Mouse (Mus musculus): ENCODE measurements around the gene Gucd1. TPM values are rescaled to one million over a fixed set of nuclear protein-coding genes. Genes with fewer than 3 reads are reported as not detected.
"Not testable (repeated sequence)": the region's sequence is repeated elsewhere in the genome, so short reads cannot be mapped to it uniquely, and the experiment has no call there.

The Gucd1 gene
- polyA plus RNA-seq, 1 experiment from 2014 or later: 32.1 TPM

- Histone ChIP-seq H3K4me3 (no peak overlapping the region), H3K4me1 (peaks cover 16% of the 10 kb centered on the region), H3K36me3 (peaks cover 56% of the 10 kb centered on the region), H3K9me3 (replicated peaks) (no peaks in the 10 kb centered on the region), H3K27ac (replicated peaks) (no peak overlapping the region), H3K27me3 (ENCODE audit: low read depth, poor library complexity, severe bottlenecking) (no peaks in the 10 kb centered on the region)
- WGBS: 95% methylated on average over 7 of the region's 7 CpGs
- DNase-seq (ENCODE audit: low spot score): no peak
These were observed 5.9 kb downstream of the Gucd1 start for GRCm38 (mm10) chr10:75511897-75512296.

GRCm38 (mm10) chr10:75511060-75511459 lies 6.7 kb downstream of the Gucd1 start:
- no peak for DNase-seq (ENCODE audit: low spot score)

DNA sequence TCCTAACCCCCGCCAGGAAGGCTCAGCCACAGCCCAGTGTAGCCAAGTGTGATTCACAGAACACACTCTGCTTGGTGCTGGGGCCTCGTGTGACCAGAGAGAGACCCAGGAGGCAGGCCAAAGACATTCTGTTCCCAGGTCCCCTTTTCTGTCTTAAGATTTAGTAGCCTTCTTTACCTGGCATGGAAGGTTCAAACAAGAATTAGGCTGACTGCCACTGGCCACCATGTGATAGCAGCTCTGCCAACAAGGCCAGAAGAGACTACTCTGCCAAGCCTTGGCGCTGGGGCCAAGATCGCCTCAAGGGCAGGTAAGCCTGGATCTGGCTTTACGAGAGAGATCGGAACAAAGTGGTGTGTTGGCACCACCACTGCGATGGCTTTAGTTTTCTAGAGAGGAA lies 7.3 kb downstream of the Gucd1 start:
- no peaks in the 10 kb centered on the region for H3K27me3 ChIP-seq (ENCODE audit: low read depth, poor library complexity, severe bottlenecking)
- H3K27ac ChIP-seq (replicated peaks): no peak overlapping the region
- H3K4me3 ChIP-seq: no peak overlapping the region
- WGBS: 92% methylated on average over 7 of the region's 7 CpGs
- no peaks in the 10 kb centered on the region for H3K9me3 ChIP-seq (replicated peaks)
- H3K36me3 ChIP-seq: peaks cover 58% of the 10 kb centered on the region
- DNase-seq (ENCODE audit: low spot score): no peak
- peaks cover 2% of the 10 kb centered on the region for H3K4me1 ChIP-seq

More at GRCm38 (mm10) chr10:75511060-75511459, 6.7 kb downstream of the Gucd1 start:
- Histone ChIP-seq H3K27me3 (ENCODE audit: low read depth, poor library complexity, severe bottlenecking) (no peaks in the 10 kb centered on the region), H3K27ac (replicated peaks) (no peak overlapping the region), H3K36me3 (peaks cover 58% of the 10 kb centered on the region), H3K4me1 (peaks cover 8% of the 10 kb centered on the region), H3K9me3 (replicated peaks) (no peaks in the 10 kb centered on the region), H3K4me3 (no peak overlapping the region)
- WGBS: 86% methylated on average over 9 of the region's 9 CpGs

- not testable (repeated sequence) for H3K4me1 ChIP-seq; H3K27ac ChIP-seq (replicated peaks); H3K9me3 ChIP-seq (replicated peaks); H3K27me3 ChIP-seq (ENCODE audit: low read depth, poor library complexity, severe bottlenecking); DNase-seq (ENCODE audit: low spot score); H3K4me3 ChIP-seq
- peaks cover 42% of the 10 kb centered on the region for H3K36me3 ChIP-seq
- 92% methylated on average over 3 of the region's 3 CpGs for WGBS
These were observed 11.8 kb downstream of the Gucd1 start for GRCm38 (mm10) chr10:75505928-75506327.

- H3K36me3 ChIP-seq: peaks cover 34% of the 10 kb centered on the region
- 86% methylated on average over 3 of the region's 3 CpGs for WGBS
- H3K4me3 ChIP-seq: no peak overlapping the region
- H3K27me3 ChIP-seq (ENCODE audit: low read depth, poor library complexity, severe bottlenecking): no peaks in the 10 kb centered on the region
- DNase-seq (ENCODE audit: low spot score): no peak
- no peaks in the 10 kb centered on the region for H3K4me1 ChIP-seq
- no peaks in the 10 kb centered on the region for H3K9me3 ChIP-seq (replicated peaks)
- H3K27ac ChIP-seq (replicated peaks): no peak overlapping the region
These were observed 12.7 kb downstream of the Gucd1 start for GRCm38 (mm10) chr10:75505130-75505495.

GRCm38 (mm10) chr10:75504234-75505129 lies 13.3 kb downstream of the Gucd1 start:
- no peak overlapping the region for H3K27ac ChIP-seq (replicated peaks)
- DNase-seq (ENCODE audit: low spot score): no peak
- 87% methylated on average over 8 of the region's 8 CpGs for WGBS
- H3K4me1 ChIP-seq: no peaks in the 10 kb centered on the region
- H3K4me3 ChIP-seq: no peak overlapping the region
- no peaks in the 10 kb centered on the region for H3K9me3 ChIP-seq (replicated peaks)
- no peaks in the 10 kb centered on the region for H3K27me3 ChIP-seq (ENCODE audit: low read depth, poor library complexity, severe bottlenecking)
- H3K36me3 ChIP-seq: peaks cover 28% of the 10 kb centered on the region

DNA sequence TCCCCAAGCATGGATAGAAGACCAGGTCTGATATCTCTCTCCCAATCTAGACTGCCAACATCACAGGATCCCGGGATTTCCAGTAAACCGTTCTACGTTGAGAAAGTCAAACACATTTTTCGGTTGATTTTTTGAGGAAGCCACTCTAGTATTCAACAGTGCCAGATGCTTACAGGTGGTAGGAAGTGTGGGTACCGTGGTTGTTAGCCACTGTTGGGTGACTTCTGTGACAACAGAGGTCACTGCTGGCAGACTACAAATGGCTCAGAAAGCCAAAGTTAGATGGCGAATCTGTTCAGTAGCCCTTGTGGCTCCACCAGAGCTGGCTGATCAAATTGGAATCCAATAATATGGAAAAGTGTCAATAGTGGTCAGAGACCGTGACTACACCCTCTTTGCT lies 14.1 kb downstream of the Gucd1 start:
- Histone ChIP-seq H3K36me3 (peaks cover 20% of the 10 kb centered on the region), H3K27me3 (ENCODE audit: low read depth, poor library complexity, severe bottlenecking) (no peaks in the 10 kb centered on the region), H3K9me3 (replicated peaks) (no peaks in the 10 kb centered on the region), H3K4me1 (no peaks in the 10 kb centered on the region), H3K27ac (replicated peaks) (no peak overlapping the region), H3K4me3 (no peak overlapping the region)
- WGBS: 95% methylated on average over 7 of the region's 7 CpGs
- no peak for DNase-seq (ENCODE audit: low spot score)

- no peak overlapping the region for H3K4me3 ChIP-seq
- H3K4me1 ChIP-seq: no peaks in the 10 kb centered on the region
- no peak overlapping the region for H3K27ac ChIP-seq (replicated peaks)
- H3K9me3 ChIP-seq (replicated peaks): no peaks in the 10 kb centered on the region
- no peaks in the 10 kb centered on the region for H3K27me3 ChIP-seq (ENCODE audit: low read depth, poor library complexity, severe bottlenecking)
- 97% methylated on average over 1 of the region's 1 CpGs for WGBS
- H3K36me3 ChIP-seq: no peaks in the 10 kb centered on the region
- no peak for DNase-seq (ENCODE audit: low spot score)
These were observed 16.1 kb downstream of the Gucd1 start for GRCm38 (mm10) chr10:75501641-75502040.

DNA sequence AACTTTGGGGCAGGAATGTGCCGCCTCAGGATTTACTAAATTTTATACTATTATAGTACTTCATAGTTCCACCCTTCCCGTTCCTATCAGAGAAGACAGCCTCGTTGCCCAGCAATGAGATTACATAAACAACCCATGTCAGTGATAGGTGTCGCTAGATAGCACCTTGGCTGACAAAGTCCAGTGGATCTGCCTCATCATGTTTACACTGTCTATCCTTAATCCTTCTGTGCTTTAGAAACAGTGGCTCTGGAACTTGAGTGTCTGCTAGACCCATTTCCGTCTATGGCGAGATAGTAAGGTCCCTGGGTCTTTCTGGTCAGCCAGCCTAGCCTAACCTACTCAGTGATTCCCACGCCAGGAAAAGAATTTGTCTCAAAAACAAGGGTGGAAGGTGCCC lies 17.4 kb downstream of the Gucd1 start:
- Histone ChIP-seq H3K27me3 (ENCODE audit: low read depth, poor library complexity, severe bottlenecking) (no peaks in the 10 kb centered on the region), H3K36me3 (no peaks in the 10 kb centered on the region), H3K27ac (replicated peaks) (no peak overlapping the region), H3K9me3 (replicated peaks) (no peaks in the 10 kb centered on the region), H3K4me1 (no peaks in the 10 kb centered on the region), H3K4me3 (no peak overlapping the region)
- no peak for DNase-seq (ENCODE audit: low spot score)
- 75% methylated on average over 7 of the region's 7 CpGs for WGBS

DNA sequence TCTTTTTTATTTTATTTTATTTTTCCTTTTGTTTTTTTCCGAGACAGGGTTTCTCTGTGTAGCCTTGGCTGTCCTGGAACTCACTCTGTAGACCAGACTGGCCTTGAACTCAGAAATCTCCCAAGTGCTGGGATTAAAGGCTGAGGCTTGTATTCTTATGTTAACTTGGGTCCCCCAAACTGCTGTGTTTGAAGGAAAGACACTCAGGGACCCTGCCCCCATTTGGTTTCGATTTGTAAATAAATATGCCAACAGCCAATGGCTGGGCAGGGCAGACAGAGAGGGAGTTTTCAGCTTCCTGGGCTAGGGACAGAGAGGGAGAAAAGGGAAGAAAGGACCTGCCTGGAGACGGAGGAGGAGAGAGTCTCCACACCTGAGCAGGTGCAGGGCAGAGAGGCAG lies 18.0 kb downstream of the Gucd1 start:
- Histone ChIP-seq H3K27ac (replicated peaks) (no peak overlapping the region), H3K36me3 (no peaks in the 10 kb centered on the region), H3K9me3 (replicated peaks) (no peaks in the 10 kb centered on the region), H3K27me3 (ENCODE audit: low read depth, poor library complexity, severe bottlenecking) (no peaks in the 10 kb centered on the region), H3K4me3 (no peak overlapping the region), H3K4me1 (no peaks in the 10 kb centered on the region)
- DNase-seq (ENCODE audit: low spot score): no peak
- 60% methylated on average over 3 of the region's 3 CpGs for WGBS

GRCm38 (mm10) chr10:75499214-75499613 lies 18.6 kb downstream of the Gucd1 start:
- not testable (repeated sequence) for H3K27me3 ChIP-seq (ENCODE audit: low read depth, poor library complexity, severe bottlenecking); H3K9me3 ChIP-seq (replicated peaks); H3K36me3 ChIP-seq; DNase-seq (ENCODE audit: low spot score); H3K4me1 ChIP-seq; H3K4me3 ChIP-seq; H3K27ac ChIP-seq (replicated peaks)
- WGBS: 86% methylated on average over 7 of the region's 7 CpGs

DNA sequence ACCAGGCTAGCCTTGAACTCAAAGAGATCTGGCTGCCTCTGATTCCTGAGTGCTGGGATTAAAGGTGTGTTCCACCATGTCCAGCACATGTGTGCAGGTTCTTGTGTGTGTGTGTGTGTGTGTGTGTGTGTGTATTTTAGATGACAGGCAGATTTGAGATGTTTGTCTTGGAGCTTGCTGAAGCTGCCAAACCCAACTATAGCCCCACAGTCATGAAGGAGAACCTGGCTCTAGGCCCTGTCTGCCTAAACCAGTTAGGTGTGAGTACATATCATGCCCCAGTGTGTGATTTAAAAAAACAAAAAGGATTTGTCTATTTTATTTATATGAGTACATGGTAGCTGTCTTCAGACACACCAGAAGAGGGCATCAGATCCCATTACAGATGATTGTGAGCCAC lies 21.9 kb downstream of the Gucd1 start:
- H3K27ac ChIP-seq (replicated peaks): no peak overlapping the region
- H3K36me3 ChIP-seq: no peaks in the 10 kb centered on the region
- DNase-seq (ENCODE audit: low spot score): no peak
- H3K4me1 ChIP-seq: no peaks in the 10 kb centered on the region
- H3K27me3 ChIP-seq (ENCODE audit: low read depth, poor library complexity, severe bottlenecking): no peaks in the 10 kb centered on the region
- no peak overlapping the region for H3K4me3 ChIP-seq
- H3K9me3 ChIP-seq (replicated peaks): no peaks in the 10 kb centered on the region

- no peak overlapping the region for H3K27ac ChIP-seq (replicated peaks)
- H3K36me3 ChIP-seq: no peaks in the 10 kb centered on the region
- H3K9me3 ChIP-seq (replicated peaks): no peaks in the 10 kb centered on the region
- no peak for DNase-seq (ENCODE audit: low spot score)
- H3K27me3 ChIP-seq (ENCODE audit: low read depth, poor library complexity, severe bottlenecking): no peaks in the 10 kb centered on the region
- no peak overlapping the region for H3K4me3 ChIP-seq
- 79% methylated on average over 6 of the region's 6 CpGs for WGBS
- no peaks in the 10 kb centered on the region for H3K4me1 ChIP-seq
These were observed 22.5 kb downstream of the Gucd1 start for GRCm38 (mm10) chr10:75495304-75495703.

GRCm38 (mm10) chr10:75491936-75492262 lies 25.9 kb downstream of the Gucd1 start:
- 84% methylated on average over 2 of the region's 2 CpGs for WGBS
- H3K36me3 ChIP-seq: no peaks in the 10 kb centered on the region
- H3K9me3 ChIP-seq (replicated peaks): no peaks in the 10 kb centered on the region

More at GRCm38 (mm10) chr10:75491936-75492262, 25.9 kb downstream of the Gucd1 start:
- no peak overlapping the region for H3K4me3 ChIP-seq
- no peak for DNase-seq (ENCODE audit: low spot score)
- H3K4me1 ChIP-seq: no peaks in the 10 kb centered on the region
- no peaks in the 10 kb centered on the region for H3K27me3 ChIP-seq (ENCODE audit: low read depth, poor library complexity, severe bottlenecking)
- H3K27ac ChIP-seq (replicated peaks): no peak overlapping the region
